Mouse (Mus musculus) myocyte (in vitro differentiated cells): ENCODE measurements around the gene Pik3r5. TPM values are rescaled to one million over a fixed set of nuclear protein-coding genes. Genes with fewer than 3 reads are reported as not detected.

ENCODE experiments used
- H3K27me3 ChIP-seq: one replicate; pipeline ENCODE4 v1.6.1; 2011; ENCODE audit not compliant: control insufficient read depth, insufficient read depth, insufficient read length
- H3K36me3 ChIP-seq: one replicate; pipeline ENCODE4 v1.6.1; 2011; ENCODE audit not compliant: control insufficient read depth, insufficient read depth
- H3K4me2 ChIP-seq: one replicate; pipeline ENCODE4 v1.6.1; 2011; ENCODE audit warnings: low read depth, control low read depth
- H3K4me3 ChIP-seq: one replicate; pipeline ENCODE4 v1.5.1; 2011; ENCODE audit warnings: mild to moderate bottlenecking, control low read depth, moderate library complexity
- H3K79me2 ChIP-seq: one replicate; pipeline ENCODE4 v1.6.1; 2011; ENCODE audit not compliant: control insufficient read depth, insufficient read depth
- H3ac ChIP-seq: one replicate; pipeline ENCODE4 v1.6.1; 2011; ENCODE audit not compliant: control insufficient read depth, insufficient read length
- CEBPB ChIP-seq: IDR thresholded peaks from 2 replicates; pipeline ENCODE4 v1.6.1; 2011; ENCODE audit warnings: mild to moderate bottlenecking, moderate library complexity; ENCODE audit not compliant: poor library complexity, insufficient read depth, severe bottlenecking
- E2F4 ChIP-seq: IDR thresholded peaks from one replicate; pipeline ENCODE4 v1.6.1; 2011; ENCODE audit warnings: mild to moderate bottlenecking, control low read depth, moderate library complexity; ENCODE audit not compliant: insufficient read depth
- MAX ChIP-seq: IDR thresholded peaks from one replicate; pipeline ENCODE4 v1.6.1; 2011; ENCODE audit warnings: low read depth, mild to moderate bottlenecking, control low read depth
- MYOD1 ChIP-seq, 3 experiments: IDR thresholded peaks; one replicate each; pipeline ENCODE4 v1.6.1; 2011; ENCODE audit warnings: control low read depth in 2 of 3, low read depth in 2 of 3, mild to moderate bottlenecking in 2 of 3, moderate library complexity in 1 of 3; ENCODE audit not compliant: insufficient read length in 2 of 3, control insufficient read depth in 1 of 3
- MYOG ChIP-seq, 3 experiments: IDR thresholded peaks; one replicate each; pipeline ENCODE4 v1.6.1; 2011; ENCODE audit warnings: control low read depth in 2 of 3, low read depth in 2 of 3, mild to moderate bottlenecking in 2 of 3; ENCODE audit not compliant: insufficient read length in 2 of 3, control insufficient read depth in 1 of 3, insufficient read depth in 1 of 3
- POLR2A ChIP-seq: IDR thresholded peaks from one replicate; pipeline ENCODE4 v1.6.1; 2011; ENCODE audit warnings: low read depth, mild to moderate bottlenecking, control low read depth, moderate library complexity; ENCODE audit not compliant: insufficient read length
- POLR2AphosphoS2 ChIP-seq: IDR thresholded peaks from one replicate; pipeline ENCODE4 v1.6.1; 2011; ENCODE audit warnings: low read depth, control low read depth; ENCODE audit not compliant: insufficient read length
- REST ChIP-seq: IDR thresholded peaks from one replicate; pipeline ENCODE4 v1.6.1; 2011; ENCODE audit warnings: mild to moderate bottlenecking, control low read depth, moderate library complexity; ENCODE audit not compliant: insufficient read depth, insufficient read length
- SRF ChIP-seq: IDR thresholded peaks from one replicate; pipeline ENCODE4 v1.6.1; 2011; ENCODE audit warnings: low read depth; ENCODE audit not compliant: control insufficient read depth, insufficient read length
- TCF12 ChIP-seq: IDR thresholded peaks from one replicate; pipeline ENCODE4 v1.6.1; 2011; ENCODE audit warnings: mild to moderate bottlenecking, control low read depth; ENCODE audit not compliant: poor library complexity, insufficient read depth, severe bottlenecking
- TCF3 ChIP-seq: IDR thresholded peaks from one replicate; pipeline ENCODE4 v1.6.1; 2011; ENCODE audit warnings: low read depth, control low read depth; ENCODE audit not compliant: insufficient read length
- USF1 ChIP-seq: IDR thresholded peaks from one replicate; pipeline ENCODE4 v1.6.1; 2011; ENCODE audit warnings: low read depth, mild to moderate bottlenecking, control low read depth, moderate library complexity
- polyA plus RNA-seq: library from polyadenylated mRNA; unstranded; fragments of >200 nt; fragmentation: generic; extraction: Trizol; gene quantifications from one replicate; pipeline ENCODE4 v1.2.1, GENCODE M21; 2012; ENCODE audit warnings: missing spikeins

Pik3r5 gene
- polyA plus RNA-seq, 1 experiment: 0.22 TPM

GRCm38 (mm10) chr11:68388655-68389015 lies 43.3 kb upstream of the Pik3r5 start:
- Histone ChIP-seq H3K4me3 (no peak overlapping the region), H3K36me3 (no peaks in the 10 kb centered on the region), H3K79me2 (no peaks in the 10 kb centered on the region), H3K4me2 (no peak overlapping the region), H3K27me3 (no peaks in the 10 kb centered on the region), H3ac (no peak overlapping the region)
- TF ChIP-seq TCF3: no peak
- no peak for TF ChIP-seq POLR2AphosphoS2
- no peak for TF ChIP-seq SRF
- TF ChIP-seq TCF12: no peak
- no peak for TF ChIP-seq MYOD1 (IDR thresholded peaks at IDR 0.05; ENCODE audit: control insufficient read depth in 1 of 3, insufficient read length in 2 of 3, low read depth in 2 of 3)
- no peak for TF ChIP-seq MYOG (IDR thresholded peaks at IDR 0.05; ENCODE audit: control insufficient read depth in 1 of 3, insufficient read depth in 1 of 3, insufficient read length in 2 of 3, low read depth in 2 of 3)
- TF ChIP-seq REST: no peak
- no peak for TF ChIP-seq USF1
- TF ChIP-seq CEBPB: no peak
- TF ChIP-seq E2F4: no peak
- TF ChIP-seq POLR2A: no peak
- no peak for TF ChIP-seq MAX

DNA sequence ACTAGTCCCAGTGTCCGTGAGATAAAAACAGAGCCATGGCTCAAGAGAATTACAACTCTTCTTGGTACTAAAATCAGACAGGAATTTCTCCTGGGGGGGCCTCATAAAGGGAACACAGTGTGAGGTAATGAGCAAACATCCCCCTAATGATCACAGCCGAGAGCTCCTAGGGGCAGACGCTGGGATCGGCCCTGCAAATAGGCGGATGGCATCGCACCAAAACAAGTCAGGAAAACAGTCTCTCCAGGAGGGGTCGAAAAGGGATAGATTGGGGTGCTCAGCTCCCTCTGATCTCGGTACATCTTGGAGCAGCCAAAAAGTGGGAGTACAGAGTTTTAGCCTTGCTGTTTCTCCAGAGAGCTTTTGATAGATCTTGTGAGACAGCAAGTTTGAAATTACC lies 42.3 kb upstream of the Pik3r5 start:
- H3ac ChIP-seq: no peak overlapping the region
- H3K79me2 ChIP-seq: no peaks in the 10 kb centered on the region
- no peaks in the 10 kb centered on the region for H3K27me3 ChIP-seq
- no peaks in the 10 kb centered on the region for H3K36me3 ChIP-seq
- TF ChIP-seq TCF12 (no peak), MYOG (IDR thresholded peaks at IDR 0.05; ENCODE audit: control insufficient read depth in 1 of 3, insufficient read depth in 1 of 3, insufficient read length in 2 of 3, low read depth in 2 of 3) (no peak), REST (no peak), MAX (no peak), SRF (no peak), E2F4 (no peak), POLR2A (no peak), TCF3 (no peak)
- H3K4me3 ChIP-seq: no peak overlapping the region
- H3K4me2 ChIP-seq: no peak overlapping the region

GRCm38 (mm10) chr11:68390381-68391287 lies 41.3 kb upstream of the Pik3r5 start:
- Histone ChIP-seq H3K27me3 (no peaks in the 10 kb centered on the region), H3K36me3 (no peaks in the 10 kb centered on the region), H3K4me3 (no peak overlapping the region), H3ac (no peak overlapping the region), H3K79me2 (no peaks in the 10 kb centered on the region), H3K4me2 (no peak overlapping the region)
- no peak for TF ChIP-seq TCF12
- no peak for TF ChIP-seq CEBPB
- no peak for TF ChIP-seq SRF
- TF ChIP-seq MAX: no peak

GRCm38 (mm10) chr11:68393897-68394490 lies 37.9 kb upstream of the Pik3r5 start:
- H3ac ChIP-seq: no peak overlapping the region
- no peak overlapping the region for H3K4me2 ChIP-seq
- TF ChIP-seq POLR2A (no peak), CEBPB (no peak), MYOG (IDR thresholded peaks at IDR 0.05; ENCODE audit: control insufficient read depth in 1 of 3, insufficient read depth in 1 of 3, insufficient read length in 2 of 3, low read depth in 2 of 3) (no peak), TCF12 (no peak), POLR2AphosphoS2 (no peak)
- no peaks in the 10 kb centered on the region for H3K79me2 ChIP-seq
- no peaks in the 10 kb centered on the region for H3K36me3 ChIP-seq
- no peak overlapping the region for H3K4me3 ChIP-seq
- H3K27me3 ChIP-seq: no peaks in the 10 kb centered on the region

GRCm38 (mm10) chr11:68394749-68395148 lies 37.2 kb upstream of the Pik3r5 start:
- Histone ChIP-seq H3K36me3 (no peaks in the 10 kb centered on the region), H3K79me2 (no peaks in the 10 kb centered on the region), H3ac (no peak overlapping the region), H3K27me3 (no peaks in the 10 kb centered on the region), H3K4me3 (no peak overlapping the region), H3K4me2 (no peak overlapping the region)
- TF ChIP-seq TCF3 (no peak), MYOG (IDR thresholded peaks at IDR 0.05; ENCODE audit: control insufficient read depth in 1 of 3, insufficient read depth in 1 of 3, insufficient read length in 2 of 3, low read depth in 2 of 3) (no peak), MYOD1 (IDR thresholded peaks at IDR 0.05; ENCODE audit: control insufficient read depth in 1 of 3, insufficient read length in 2 of 3, low read depth in 2 of 3) (no peak)
